Mouse (Mus musculus) stomach, embryonic 14.5 days (tissue): ENCODE data around the gene Nat8f5. TPM values are rescaled to one million over a fixed set of nuclear protein-coding genes. Genes with fewer than 3 reads are reported as not detected.

ENCODE experiments used
- ATAC-seq: fragments of 200-750 bp; cut with Nextera tagmentation; 2 replicates; pipeline ENCODE4 v1.8.0; 2017; ENCODE audit warnings: low read depth, moderate TSS enrichment; ENCODE audit not compliant: insufficient number of reproducible peaks, insufficient read depth, low FRiP score
- H3K27ac ChIP-seq: fragments of 300-500 bp; sonication (generic); 2 replicates; pipeline ENCODE4 v1.5.1; 2014; ENCODE audit warnings: mild to moderate bottlenecking, low read length, moderate library complexity, mixed read lengths
- H3K27me3 ChIP-seq: fragments of 300-500 bp; sonication (generic); 2 replicates; pipeline ENCODE4 v1.6.1; 2014; ENCODE audit warnings: low read length, control low read depth, mixed read lengths; ENCODE audit not compliant: control insufficient read depth, insufficient read depth
- H3K36me3 ChIP-seq: fragments of 300-500 bp; sonication (generic); 2 replicates; pipeline ENCODE4 v1.6.1; 2014; ENCODE audit warnings: mild to moderate bottlenecking, control low read depth, low read length, moderate library complexity, mixed read lengths; ENCODE audit not compliant: control insufficient read depth, insufficient read depth
- H3K4me1 ChIP-seq: fragments of 300-500 bp; sonication (generic); 2 replicates; pipeline ENCODE4 v1.6.1; 2014; ENCODE audit warnings: low read length, control low read depth, mixed read lengths; ENCODE audit not compliant: control insufficient read depth, insufficient read depth
- H3K4me2 ChIP-seq: fragments of 300-500 bp; sonication (generic); replicated peaks from 2 replicates; pipeline ENCODE4 v1.6.1; 2014; ENCODE audit warnings: low read depth, low read length, control low read depth
- H3K4me3 ChIP-seq: fragments of 300-500 bp; sonication (generic); 2 replicates; pipeline ENCODE4 v1.5.1; 2014; ENCODE audit warnings: low read depth, low read length, control low read depth
- H3K9ac ChIP-seq: fragments of 300-500 bp; sonication (generic); replicated peaks from 2 replicates; pipeline ENCODE4 v1.6.1; 2014; ENCODE audit warnings: low read depth, mild to moderate bottlenecking, control low read depth, low read length, moderate library complexity, mixed read lengths
- H3K9me3 ChIP-seq: fragments of 300-500 bp; sonication (generic); 2 replicates; pipeline ENCODE4 v1.6.1; 2016; ENCODE audit warnings: low read depth, low read length, control low read depth; ENCODE audit not compliant: control insufficient read depth
- WGBS: fragments of 180-500 bp; shearing (Covaris S2); extraction: QIAGEN DNeasy Blood & Tissue Kit; methylation state at CpG from one replicate; pipeline ENCODE4 v1.1.7; 2014; 5-methylcytosine and 5-hydroxymethylcytosine counted together
- polyA plus RNA-seq: library from polyadenylated mRNA; unstranded; fragments of >200 nt; fragmentation: Nextera tagmentation; extraction: Ambion mirVana; gene quantifications from 2 replicates; pipeline ENCODE4 v1.2.1, GENCODE M21; 2014

Nat8f5 gene
- polyA plus RNA-seq, 1 experiment from 2014 or later = not detected

DNA sequence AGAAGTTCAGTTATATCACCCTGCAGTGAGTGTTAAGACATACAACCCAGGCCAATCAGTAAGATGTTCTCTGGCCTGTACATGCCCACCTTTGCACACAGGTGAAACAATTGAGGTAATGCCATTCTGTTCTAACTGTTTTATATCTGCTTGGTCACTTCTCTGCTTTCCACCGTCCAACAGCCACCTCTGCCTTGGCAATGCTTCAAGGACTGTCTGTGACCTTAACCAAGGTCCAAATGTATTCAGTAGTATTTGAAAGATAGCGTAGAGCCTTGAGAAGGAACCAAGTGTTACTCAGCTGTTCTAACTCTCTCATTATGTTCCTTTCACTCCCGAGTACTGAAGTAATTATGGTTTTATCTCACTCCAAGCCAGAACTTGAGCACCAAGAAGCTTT, 41.8 kb upstream of the Nat8f5 start:
- Histone ChIP-seq H3K4me3 (no peak overlapping the region), H3K27me3 (no peaks in the 10 kb centered on the region), H3K27ac (no peak overlapping the region), H3K4me1 (no peaks in the 10 kb centered on the region), H3K9me3 (no peaks in the 10 kb centered on the region), H3K9ac (no peak overlapping the region), H3K4me2 (no peak overlapping the region), H3K36me3 (no peaks in the 10 kb centered on the region)
- 78% methylated on average over 3 of the region's 3 CpGs for WGBS
- ATAC-seq = no peak

DNA sequence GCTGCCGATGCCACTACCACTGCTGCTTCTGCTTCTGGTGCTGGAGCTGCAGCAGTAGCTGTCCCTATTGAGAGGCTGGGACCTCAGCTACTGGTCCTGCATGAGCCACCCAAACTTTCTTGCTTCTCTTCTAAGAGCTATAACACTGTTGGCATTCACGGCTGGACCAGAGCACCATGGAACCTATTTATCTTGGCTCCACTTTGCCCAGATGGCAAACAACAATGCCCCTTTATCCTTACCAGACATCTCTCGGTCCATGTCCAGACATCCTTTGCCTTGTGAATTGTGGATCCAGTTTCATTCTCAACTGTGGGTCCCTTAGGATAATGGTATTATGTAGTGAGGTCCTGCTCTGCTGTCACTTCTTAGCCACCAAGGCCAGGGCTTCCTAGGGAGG, 40.5 kb upstream of the Nat8f5 start:
- H3K4me1 ChIP-seq = no peaks in the 10 kb centered on the region
- H3K27ac ChIP-seq = no peak overlapping the region
- no peak overlapping the region for H3K4me2 ChIP-seq
- WGBS = 90% methylated on average over 3 of the region's 3 CpGs
- no peak overlapping the region for H3K9ac ChIP-seq
- H3K36me3 ChIP-seq = no peaks in the 10 kb centered on the region
- no peak overlapping the region for H3K4me3 ChIP-seq
- no peaks in the 10 kb centered on the region for H3K27me3 ChIP-seq
- no peaks in the 10 kb centered on the region for H3K9me3 ChIP-seq
- ATAC-seq = no peak

DNA sequence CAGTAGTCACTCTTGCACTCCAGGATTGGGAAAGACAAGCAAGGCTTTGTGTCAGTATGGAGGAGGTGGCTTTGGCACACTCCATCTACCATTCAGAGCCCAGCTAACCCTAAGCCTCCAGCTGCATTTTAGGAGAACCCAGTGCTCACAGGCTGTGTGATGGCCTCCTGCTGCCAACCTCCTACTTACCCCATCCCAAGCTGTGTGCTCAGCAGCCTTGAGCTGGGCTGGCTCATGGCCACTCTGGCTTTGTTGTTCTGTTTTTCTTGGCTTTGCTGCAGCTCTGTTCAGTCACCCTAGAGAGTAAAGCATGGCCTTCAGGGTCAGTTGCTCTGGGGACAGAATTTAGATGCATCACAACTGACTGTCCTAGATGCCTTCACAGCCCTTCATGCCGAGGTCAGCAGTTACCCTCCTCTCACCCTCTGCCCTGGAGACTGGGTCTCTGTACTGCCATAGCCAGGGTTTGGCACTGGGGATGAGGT, 35.5 kb upstream of the Nat8f5 start:
- 86% methylated on average over 1 of the region's 1 CpGs for WGBS
- Histone ChIP-seq H3K36me3 (no peaks in the 10 kb centered on the region), H3K4me1 (no peaks in the 10 kb centered on the region), H3K4me3 (no peak overlapping the region), H3K27me3 (no peaks in the 10 kb centered on the region), H3K9ac (no peak overlapping the region), H3K9me3 (no peaks in the 10 kb centered on the region), H3K4me2 (no peak overlapping the region), H3K27ac (no peak overlapping the region)
- no peak for ATAC-seq

DNA sequence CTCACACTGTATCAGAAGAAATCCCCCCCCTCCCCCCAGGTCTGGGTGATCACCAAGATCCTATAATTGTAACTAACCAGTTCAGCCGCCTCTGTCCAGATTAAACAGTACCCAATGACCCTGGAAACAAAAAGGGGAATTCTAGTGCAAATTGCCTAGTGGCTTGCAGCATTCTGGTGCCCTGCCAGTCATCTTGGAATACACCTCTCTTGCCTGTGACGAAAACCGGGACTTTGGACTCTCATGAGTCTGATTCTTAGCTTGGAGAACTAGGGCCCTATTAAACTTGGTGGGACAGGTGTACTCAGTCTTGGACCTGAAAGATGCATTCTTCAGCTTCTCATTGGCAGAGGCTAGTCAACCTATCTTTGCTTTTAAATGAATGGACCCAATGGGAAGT, 32.7 kb upstream of the Nat8f5 start:
- Histone ChIP-seq H3K9me3 (no peaks in the 10 kb centered on the region), H3K4me2 (no peak overlapping the region), H3K36me3 (no peaks in the 10 kb centered on the region), H3K27ac (no peak overlapping the region), H3K27me3 (no peaks in the 10 kb centered on the region), H3K4me3 (no peak overlapping the region), H3K9ac (no peak overlapping the region), H3K4me1 (no peaks in the 10 kb centered on the region)
- WGBS = 83% methylated on average over 3 of the region's 3 CpGs
- ATAC-seq = no peak

DNA sequence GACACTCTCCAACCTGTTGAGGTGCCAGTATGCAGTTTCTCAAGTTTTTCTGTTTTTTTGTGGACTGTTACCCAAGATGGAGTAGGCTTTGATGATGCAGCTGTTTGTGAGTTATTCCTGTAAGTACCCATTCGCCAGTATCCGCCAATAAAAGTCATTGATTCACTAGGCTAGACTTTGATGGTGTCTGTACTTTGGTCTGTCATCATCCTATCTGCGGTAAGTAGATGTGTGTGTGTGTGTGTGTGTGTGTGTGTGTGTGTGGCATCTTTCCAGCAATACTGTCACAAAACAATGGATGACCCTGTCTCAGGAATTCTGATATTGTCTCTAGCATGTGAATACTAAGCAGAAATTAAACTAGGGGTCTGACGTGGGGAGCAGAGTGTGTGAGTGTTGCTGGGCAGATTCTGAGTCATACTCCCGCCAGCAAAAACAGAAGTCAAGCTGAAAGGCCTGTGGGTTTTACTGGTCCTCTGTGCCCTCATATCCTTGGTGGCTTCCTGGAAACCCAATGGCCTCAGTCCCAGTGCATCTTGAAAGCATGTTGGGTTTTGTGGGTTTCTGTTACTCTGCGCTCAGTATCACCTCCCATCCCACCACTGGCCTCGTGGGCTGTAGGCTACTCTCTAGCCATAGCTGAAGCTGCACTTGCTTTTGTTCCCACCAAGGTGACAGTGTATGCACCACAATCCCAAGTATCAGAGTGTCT, 30.4 kb upstream of the Nat8f5 start:
- H3K4me3 ChIP-seq = no peak overlapping the region
- no peaks in the 10 kb centered on the region for H3K36me3 ChIP-seq
- H3K4me2 ChIP-seq = no peak overlapping the region
- no peak for ATAC-seq
- H3K9me3 ChIP-seq = no peaks in the 10 kb centered on the region
- H3K9ac ChIP-seq = no peak overlapping the region
- H3K4me1 ChIP-seq = no peaks in the 10 kb centered on the region
- H3K27me3 ChIP-seq = no peaks in the 10 kb centered on the region
- H3K27ac ChIP-seq = no peak overlapping the region
- 81% methylated on average over 7 of the region's 7 CpGs for WGBS

DNA sequence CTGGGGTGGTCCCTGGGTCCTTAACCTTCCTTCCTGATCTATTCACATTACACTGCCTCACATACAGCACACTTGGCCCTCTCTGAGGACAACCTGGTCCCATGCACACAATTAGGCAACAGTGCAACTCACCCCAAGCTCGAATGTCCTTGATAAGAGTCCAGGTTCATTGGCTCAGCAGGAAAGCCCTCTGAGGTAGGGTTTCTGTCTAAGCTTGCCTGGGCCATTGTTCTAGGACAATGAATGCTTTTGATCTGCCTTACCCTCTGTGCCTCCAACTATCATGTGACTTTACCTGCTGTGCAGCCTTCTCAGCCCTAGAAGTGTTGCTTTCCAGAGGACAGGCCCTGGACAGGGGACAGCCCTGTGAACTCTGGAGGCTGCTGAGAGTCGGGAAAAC, 28.5 kb upstream of the Nat8f5 start:
- no peaks in the 10 kb centered on the region for H3K4me1 ChIP-seq
- no peak overlapping the region for H3K9ac ChIP-seq
- 39% methylated on average over 2 of the region's 2 CpGs for WGBS
- H3K36me3 ChIP-seq = no peaks in the 10 kb centered on the region
- no peaks in the 10 kb centered on the region for H3K9me3 ChIP-seq
- no peaks in the 10 kb centered on the region for H3K27me3 ChIP-seq
- H3K4me2 ChIP-seq = no peak overlapping the region
- ATAC-seq = no peak
- no peak overlapping the region for H3K27ac ChIP-seq
- no peak overlapping the region for H3K4me3 ChIP-seq

DNA sequence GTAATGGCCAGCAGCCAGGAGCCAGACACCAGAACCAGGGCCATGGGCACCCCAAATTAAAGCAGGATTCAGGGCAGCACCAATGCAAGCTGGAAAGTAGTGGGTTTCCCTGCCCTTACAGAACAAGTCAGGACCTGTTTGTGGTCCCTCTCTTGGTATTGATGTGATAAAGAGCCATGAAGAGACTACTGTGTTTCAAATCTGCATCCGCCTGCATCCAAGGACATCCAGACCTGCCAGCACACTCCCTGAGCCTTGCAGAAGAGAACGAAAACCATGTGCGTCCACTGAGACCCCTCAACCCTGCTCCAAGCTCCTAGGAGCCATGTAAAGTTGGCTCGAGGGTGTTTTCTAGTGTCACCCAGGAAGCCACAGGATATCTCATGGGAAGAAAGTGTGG, 27.4 kb upstream of the Nat8f5 start:
- H3K4me2 ChIP-seq = no peak overlapping the region
- ATAC-seq = no peak
- no peaks in the 10 kb centered on the region for H3K4me1 ChIP-seq
- H3K27ac ChIP-seq = no peak overlapping the region
- no peak overlapping the region for H3K9ac ChIP-seq
- WGBS = 85% methylated on average over 4 of the region's 4 CpGs
- H3K36me3 ChIP-seq = no peaks in the 10 kb centered on the region
- H3K4me3 ChIP-seq = no peak overlapping the region
- no peaks in the 10 kb centered on the region for H3K9me3 ChIP-seq
- H3K27me3 ChIP-seq = no peaks in the 10 kb centered on the region

DNA sequence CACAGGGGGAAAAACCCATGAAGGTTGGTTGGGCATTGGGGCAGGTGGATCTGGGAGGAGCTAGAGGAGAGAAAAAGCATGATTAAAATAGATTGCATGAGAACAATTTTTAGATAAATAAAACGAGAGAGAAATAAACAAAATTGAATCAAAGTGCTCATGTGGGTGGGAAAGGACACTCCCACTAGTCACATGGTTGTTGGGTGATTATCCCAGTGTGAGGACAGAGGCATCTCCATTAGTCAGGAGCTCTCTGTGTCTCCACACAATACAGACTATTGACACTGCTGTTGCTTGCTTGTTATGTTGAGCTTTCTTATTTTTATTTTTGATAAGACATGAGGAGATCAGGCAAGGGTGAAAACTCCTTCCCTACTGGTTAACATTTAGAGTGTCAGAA, 26.1 kb upstream of the Nat8f5 start:
- no peak overlapping the region for H3K27ac ChIP-seq
- no peaks in the 10 kb centered on the region for H3K36me3 ChIP-seq
- H3K9me3 ChIP-seq = no peaks in the 10 kb centered on the region
- no peak overlapping the region for H3K4me3 ChIP-seq
- WGBS = 26% methylated on average over 1 of the region's 1 CpGs
- H3K27me3 ChIP-seq = no peaks in the 10 kb centered on the region
- no peak for ATAC-seq
- no peak overlapping the region for H3K4me2 ChIP-seq
- H3K9ac ChIP-seq = no peak overlapping the region
- H3K4me1 ChIP-seq = no peaks in the 10 kb centered on the region
